Mouse (Mus musculus) forebrain, postnatal 0 days (tissue): ENCODE data around the gene Trim66. TPM values are rescaled to one million over a fixed set of nuclear protein-coding genes. Genes with fewer than 3 reads are reported as not detected.

Source experiments
- ATAC-seq: fragments of 200-750 bp; cut with Nextera tagmentation; 2 replicates; pipeline ENCODE4 v1.8.0; 2017; ENCODE audit warnings: mild to moderate bottlenecking, moderate library complexity
- DNase-seq: peaks from one replicate; pipeline ENCODE4 v3.0.0-alpha.2; 2015
- H3K27ac ChIP-seq: fragments of 300-500 bp; sonication (generic); 2 replicates; pipeline ENCODE4 v1.5.1; 2014; ENCODE audit warnings: low read depth, mild to moderate bottlenecking, antibody characterized with exemption, low read length, moderate library complexity, mixed read lengths
- H3K27me3 ChIP-seq: fragments of 300-500 bp; sonication (generic); 2 replicates; pipeline ENCODE4 v1.6.1; 2014; ENCODE audit warnings: mild to moderate bottlenecking, low read length, mixed read lengths; ENCODE audit not compliant: insufficient read depth
- H3K36me3 ChIP-seq: fragments of 300-500 bp; sonication (generic); 2 replicates; pipeline ENCODE4 v1.6.1; 2014; ENCODE audit warnings: mild to moderate bottlenecking, moderate library complexity; ENCODE audit not compliant: insufficient read depth
- H3K4me1 ChIP-seq: fragments of 300-500 bp; sonication (generic); 2 replicates; pipeline ENCODE4 v1.6.1; 2014; ENCODE audit warnings: antibody characterized with exemption; ENCODE audit not compliant: insufficient read depth
- H3K4me2 ChIP-seq: fragments of 300-500 bp; sonication (generic); 2 replicates; pipeline ENCODE4 v1.6.1; 2014; ENCODE audit warnings: low read depth, mild to moderate bottlenecking, moderate library complexity
- H3K4me3 ChIP-seq: fragments of 300-500 bp; sonication (generic); 2 replicates; pipeline ENCODE4 v1.5.1; 2014; ENCODE audit warnings: low read depth, low read length, mixed read lengths
- H3K9ac ChIP-seq: fragments of 300-500 bp; sonication (generic); 2 replicates; pipeline ENCODE4 v1.6.1; 2014; ENCODE audit warnings: mild to moderate bottlenecking
- H3K9me3 ChIP-seq: fragments of 300-500 bp; sonication (generic); 2 replicates; pipeline ENCODE4 v1.6.1; 2016; ENCODE audit warnings: low read length
- CTCF ChIP-seq: sonication (generic); IDR thresholded peaks from 2 replicates; pipeline ENCODE4 v1.5.1; 2016; ENCODE audit warnings: antibody characterized with exemption, control low read depth, low read depth
- WGBS: fragments of 180-500 bp; shearing (Covaris S2); extraction: QIAGEN DNeasy Blood & Tissue Kit; methylation state at CpG from one replicate; pipeline ENCODE4 v1.1.7; 2014; 5-methylcytosine and 5-hydroxymethylcytosine counted together
- polyA plus RNA-seq: library from polyadenylated mRNA; unstranded; fragments of >200 nt; fragmentation: Nextera tagmentation; extraction: Ambion mirVana; gene quantifications from 2 replicates; pipeline ENCODE4 v1.2.1, GENCODE M21; 2015
- total RNA-seq: library from RNA; depleted of rRNA; stranded (reverse); fragments of >200 nt; gene quantifications from 2 replicates; pipeline ENCODE4 v1.2.3, GENCODE M21; 2014

Gene Trim66
- total and polyA plus RNA-seq, 2 experiments from 2014 or later: 0.41 to 3.9 TPM

DNA sequence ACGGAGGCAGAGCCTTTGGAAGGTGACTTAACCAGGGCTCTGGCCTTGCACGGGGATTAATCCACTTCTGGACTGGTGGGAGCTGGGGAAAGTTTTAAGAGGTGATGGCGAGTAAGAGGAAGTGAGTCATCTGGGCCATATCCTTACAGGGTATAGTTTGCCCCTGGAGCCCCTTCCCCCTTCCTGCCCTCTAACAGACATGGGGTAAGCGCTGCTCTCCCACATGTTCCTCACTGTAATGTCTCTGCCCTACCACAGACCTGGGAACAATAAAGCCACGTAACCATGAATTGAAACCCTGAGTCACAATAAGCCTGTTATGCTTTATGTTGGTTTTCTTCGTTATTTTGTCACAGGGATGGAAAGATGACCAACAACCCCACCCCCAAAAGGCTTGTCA is 51.4 kb downstream of the Trim66 start:
- ATAC-seq: no peak
- no peak overlapping the region for H3K27ac ChIP-seq
- 69% methylated on average over 6 of the region's 6 CpGs for WGBS

GRCm38 (mm10) chr7:109455748-109456147 is 52.2 kb downstream of the Trim66 start:
- Histone ChIP-seq H3K4me3 (no peak overlapping the region), H3K9ac (no peak overlapping the region), H3K36me3 (no peaks in the 10 kb centered on the region), H3K27me3 (no peaks in the 10 kb centered on the region), H3K27ac (no peak overlapping the region), H3K4me1 (no peaks in the 10 kb centered on the region), H3K4me2 (no peak overlapping the region), H3K9me3 (no peaks in the 10 kb centered on the region)
- ATAC-seq (no peak), DNase-seq (no peak)
- 72% methylated on average over 2 of the region's 2 CpGs for WGBS
- TF ChIP-seq CTCF: no peak

More for the DNA sequence above, 51.4 kb downstream of the Trim66 start:
- Histone ChIP-seq H3K4me3 (no peak overlapping the region), H3K4me1 (no peaks in the 10 kb centered on the region), H3K9ac (no peak overlapping the region), H3K27me3 (no peaks in the 10 kb centered on the region), H3K36me3 (no peaks in the 10 kb centered on the region), H3K4me2 (no peak overlapping the region), H3K9me3 (no peaks in the 10 kb centered on the region)
- TF ChIP-seq CTCF: no peak
- DNase-seq: no peak

GRCm38 (mm10) chr7:109454856-109455255 is 53.1 kb downstream of the Trim66 start:
- no peak for TF ChIP-seq CTCF
- Histone ChIP-seq H3K4me2 (no peak overlapping the region), H3K36me3 (no peaks in the 10 kb centered on the region)

GRCm38 (mm10) chr7:109448060-109448459 is 59.9 kb downstream of the Trim66 start:
- H3K36me3 ChIP-seq: no peaks in the 10 kb centered on the region
- H3K4me1 ChIP-seq: no peaks in the 10 kb centered on the region
- H3K4me2 ChIP-seq: no peak overlapping the region
- no peaks in the 10 kb centered on the region for H3K9me3 ChIP-seq
- no peak for TF ChIP-seq CTCF
- ATAC-seq (no peak), DNase-seq (no peak)
- H3K4me3 ChIP-seq: no peak overlapping the region
- 63% methylated on average over 2 of the region's 2 CpGs for WGBS
- no peak overlapping the region for H3K9ac ChIP-seq
- no peaks in the 10 kb centered on the region for H3K27me3 ChIP-seq
- H3K27ac ChIP-seq: no peak overlapping the region

More at GRCm38 (mm10) chr7:109454856-109455255, 53.1 kb downstream of the Trim66 start:
- 90% methylated on average over 9 of the region's 9 CpGs for whole genome bisulfite sequencing
- Histone ChIP-seq H3K9me3 (no peaks in the 10 kb centered on the region), H3K27ac (no peak overlapping the region), H3K4me1 (no peaks in the 10 kb centered on the region), H3K27me3 (no peaks in the 10 kb centered on the region), H3K9ac (no peak overlapping the region), H3K4me3 (no peak overlapping the region)
- DNase-seq (no peak), ATAC-seq (no peak)

DNA sequence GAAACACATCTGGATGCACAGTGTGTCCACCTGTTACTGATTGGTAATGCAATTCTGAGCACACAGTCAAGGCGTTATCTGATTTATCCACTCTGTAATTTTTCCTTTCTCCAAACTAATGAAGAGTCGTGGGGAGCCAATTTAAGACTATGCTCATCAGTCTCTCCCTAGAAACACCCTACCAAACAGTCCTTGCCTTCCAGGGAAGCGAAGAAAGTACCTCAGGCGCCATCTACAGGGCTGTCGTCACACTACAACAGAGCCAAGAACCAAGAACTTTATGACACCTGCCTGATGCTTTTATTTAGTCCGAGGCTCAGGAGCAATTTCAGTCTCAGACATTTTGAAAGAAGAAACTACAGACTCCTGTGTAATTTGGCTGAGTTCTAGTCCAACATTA is 62.9 kb downstream of the Trim66 start:
- Histone ChIP-seq H3K4me3 (no peak overlapping the region), H3K4me2 (no peak overlapping the region), H3K9ac (no peak overlapping the region), H3K27me3 (no peaks in the 10 kb centered on the region), H3K4me1 (no peaks in the 10 kb centered on the region), H3K36me3 (no peaks in the 10 kb centered on the region), H3K27ac (no peak overlapping the region), H3K9me3 (no peaks in the 10 kb centered on the region)
- DNase-seq (peak; percentile 74), ATAC-seq (peak; percentile 79)
- 6% methylated on average over 6 of the region's 6 CpGs for WGBS
- TF ChIP-seq CTCF: peak; percentile 79

DNA sequence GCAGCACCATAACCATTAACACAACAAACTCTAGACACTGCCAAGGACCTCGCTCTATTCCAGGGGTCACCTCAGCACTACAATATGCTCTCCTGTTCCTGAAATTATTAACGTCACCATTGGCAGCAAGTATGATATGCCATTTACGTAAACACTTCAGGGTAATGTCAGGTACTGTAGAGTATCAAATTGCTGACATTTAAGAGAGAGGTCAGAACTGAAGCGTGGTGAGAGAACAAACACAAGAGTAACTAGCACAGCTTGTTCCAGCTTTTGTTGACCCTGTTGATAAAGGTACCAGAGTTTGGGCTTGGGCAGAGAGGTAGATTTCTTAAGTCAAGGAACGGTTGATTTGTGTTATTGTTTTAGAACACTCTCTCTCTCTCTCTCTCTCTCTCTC is 65.2 kb downstream of the Trim66 start:
- ATAC-seq: no peak
- 87% methylated on average over 5 of the region's 5 CpGs for WGBS
- Histone ChIP-seq H3K27me3 (peaks cover 3% of the 10 kb centered on the region; the same call in 1 of the 2 replicates), H3K9ac (no peak overlapping the region), H3K9me3 (no peaks in the 10 kb centered on the region), H3K4me3 (no peak overlapping the region), H3K4me2 (no peak overlapping the region), H3K36me3 (no peaks in the 10 kb centered on the region), H3K27ac (no peak overlapping the region), H3K4me1 (peaks cover 6% of the 10 kb centered on the region; the same call in 1 of the 2 replicates)
- no peak for TF ChIP-seq CTCF
- no peak for DNase-seq

GRCm38 (mm10) chr7:109440697-109441269 is 67.2 kb downstream of the Trim66 start:
- WGBS: 84% methylated on average over 9 of the region's 9 CpGs
- DNase-seq: peak; percentile 10
- TF ChIP-seq CTCF: peak; percentile 47; the same call in 1 of the 2 replicates
- Histone ChIP-seq H3K27ac (no peak overlapping the region), H3K9me3 (no peaks in the 10 kb centered on the region), H3K9ac (no peak overlapping the region), H3K36me3 (no peaks in the 10 kb centered on the region), H3K4me1 (peaks cover 6% of the 10 kb centered on the region; the same call in 1 of the 2 replicates), H3K27me3 (peaks cover 4% of the 10 kb centered on the region; the same call in 1 of the 2 replicates), H3K4me3 (no peak overlapping the region), H3K4me2 (no peak overlapping the region)
- no peak for ATAC-seq
